Mouse (Mus musculus) fat pad, adult 2 months (tissue): ENCODE measurements around the gene Acp1.

Experiments
- DNase-seq: peaks from one replicate; pipeline ENCODE4 v3.0.0-alpha.2; 2011; ENCODE audit warnings: low read depth, low spot score; ENCODE audit errors: extremely low read depth

The Acp1 gene

GRCm38 (mm10) chr12:30911261-30912047, at the start of gene Acp1, which contains the start of gene Sh3yl1:
Gene Acp1 (minus strand): TSS chr12:30911589.
Gene Sh3yl1 (plus strand): TSS chr12:30911668.
- no peak for DNase-seq

GRCm38 (mm10) chr12:30944197-30944596, 32.8 kb upstream of the Acp1 start:
- DNase-seq, result no peak

GRCm38 (mm10) chr12:30943057-30943986, 31.9 kb upstream of the Acp1 start:
- DNase-seq, result no peak

GRCm38 (mm10) chr12:30936899-30937298, 25.5 kb upstream of the Acp1 start:
- no peak for DNase-seq

- DNase-seq, result no peak
Measured at GRCm38 (mm10) chr12:30933299-30933698, 21.9 kb upstream of the Acp1 start.

GRCm38 (mm10) chr12:30928182-30928581, 16.8 kb upstream of the Acp1 start:
- DNase-seq, result no peak

- DNase-seq, result no peak
Measured at GRCm38 (mm10) chr12:30922401-30922800, 11.0 kb upstream of the Acp1 start.

- DNase-seq, result peak; percentile 33
Measured at GRCm38 (mm10) chr12:30912840-30913239, 1.5 kb upstream of the Acp1 start.

- DNase-seq, result no peak
Measured at GRCm38 (mm10) chr12:30912048-30912381, 626 bp upstream of the Acp1 start.

- DNase-seq, result no peak
Measured at GRCm38 (mm10) chr12:30910860-30911259, 529 bp downstream of the Acp1 start.

GRCm38 (mm10) chr12:30909881-30910280, 1.5 kb downstream of the Acp1 start:
- DNase-seq, result no peak

GRCm38 (mm10) chr12:30908658-30909057, 2.7 kb downstream of the Acp1 start:
- no peak for DNase-seq

- no peak for DNase-seq
Measured at GRCm38 (mm10) chr12:30897039-30897438, 14.3 kb downstream of the Acp1 start.

- DNase-seq, result no peak
Measured at GRCm38 (mm10) chr12:30891438-30891837, 20.0 kb downstream of the Acp1 start.

- no peak for DNase-seq
Measured at GRCm38 (mm10) chr12:30890067-30890466, 21.3 kb downstream of the Acp1 start.

- DNase-seq, result no peak
Measured at GRCm38 (mm10) chr12:30888003-30888402, 23.4 kb downstream of the Acp1 start.

- DNase-seq, result no peak
Measured at GRCm38 (mm10) chr12:30885891-30886290, 25.5 kb downstream of the Acp1 start.

- no peak for DNase-seq
Measured at GRCm38 (mm10) chr12:30884622-30885230, 26.7 kb downstream of the Acp1 start.

GRCm38 (mm10) chr12:30883986-30884621, 27.3 kb downstream of the Acp1 start, which contains the start of gene Alkal2:
Gene Alkal2 (plus strand): TSS chr12:30884322.
- DNase-seq, result no peak

- no peak for DNase-seq
Measured at GRCm38 (mm10) chr12:30883592-30883985, 27.8 kb downstream of the Acp1 start.

- no peak for DNase-seq
Measured at GRCm38 (mm10) chr12:30879447-30879846, 31.9 kb downstream of the Acp1 start.
